Mouse (Mus musculus): ENCODE results near the gene Kel.

DNA sequence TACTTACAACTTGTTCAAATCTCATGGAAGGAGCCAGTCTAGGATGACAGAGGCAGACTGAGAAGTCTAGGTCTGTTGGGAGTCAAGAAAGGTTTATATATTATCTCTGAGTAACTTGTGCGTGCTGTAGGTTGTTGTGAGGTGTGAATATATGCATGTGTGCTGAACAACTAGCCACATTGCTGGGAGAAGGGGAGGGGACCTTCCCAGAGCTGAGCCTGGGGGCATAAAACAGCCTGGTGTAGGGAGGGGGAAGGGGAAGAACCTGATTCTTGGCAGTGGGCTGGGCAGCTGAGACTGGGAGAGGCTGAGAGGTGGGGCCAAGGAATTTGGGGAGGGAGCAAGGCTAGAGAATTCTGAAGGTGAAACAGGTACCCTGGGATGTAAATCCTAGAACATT, 23.5 kb downstream of the Kel start, which contains the start of gene Trpv5:
- TF ChIP-seq POLR2A (IDR thresholded peaks at IDR 0.05; ENCODE audit: low read depth, low read length) (no peak), CTCF (IDR thresholded peaks at IDR 0.05; ENCODE audit: borderline replicate concordance, insufficient read depth, low read length) (no peak)
